Mouse (Mus musculus): Measurements from ENCODE around the gene Dph5.

DNA sequence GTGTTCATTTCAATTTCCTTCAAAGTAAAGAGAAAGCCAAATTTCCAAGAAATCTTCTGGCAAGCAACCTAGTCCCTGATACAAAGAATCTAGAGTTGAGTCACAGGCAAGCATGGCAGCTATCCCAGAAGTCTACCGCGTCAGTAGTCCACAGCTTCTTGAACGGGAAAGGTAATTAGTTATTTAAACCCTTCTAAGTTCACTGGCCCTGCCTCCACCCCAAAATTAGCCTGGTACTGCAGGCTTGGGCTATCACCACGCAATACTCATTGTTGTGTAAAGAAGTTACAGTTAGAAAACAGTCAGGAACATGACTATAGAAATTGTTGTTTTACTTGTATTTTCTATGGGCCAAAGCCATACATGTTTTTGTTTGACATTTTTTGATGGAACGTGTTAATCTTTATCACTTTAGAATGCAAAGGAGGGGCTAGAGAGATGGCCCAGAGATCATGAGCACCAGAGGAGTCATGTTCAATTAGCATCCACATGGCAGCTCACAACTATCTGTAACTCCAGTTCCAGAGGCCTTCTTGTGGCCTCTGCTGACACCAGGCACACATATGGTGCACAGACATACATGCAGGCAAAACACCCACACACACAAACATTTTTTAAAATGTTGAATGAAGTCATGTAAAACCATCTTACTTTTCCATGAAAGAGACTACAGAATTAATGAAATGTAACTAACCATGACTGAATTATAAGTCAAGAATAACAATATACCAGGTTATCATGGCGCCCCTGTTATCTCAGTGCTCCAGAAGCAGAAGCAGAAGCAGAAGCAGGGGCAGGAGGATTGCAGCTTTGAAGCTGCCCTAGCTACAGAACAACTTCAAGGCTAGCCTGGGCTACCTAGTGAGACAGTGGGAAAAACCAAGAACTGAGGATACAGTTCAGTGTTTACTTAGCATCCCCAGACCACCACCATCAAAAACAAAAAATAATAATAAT is 62.6 kb downstream of the Dph5 start:
- no peak for TF ChIP-seq POLR2A (IDR thresholded peaks at IDR 0.05; ENCODE audit: borderline replicate concordance, control insufficient read depth, low read depth, low read length)
- no peak for TF ChIP-seq CTCF (IDR thresholded peaks at IDR 0.05; ENCODE audit: control insufficient read depth, insufficient read depth, low read length)
